Mouse (Mus musculus) stomach, postnatal 0 days (tissue): ENCODE measurements around the gene Mob3b.

Experiments used
- CTCF ChIP-seq: IDR thresholded peaks from 2 replicates; pipeline ENCODE4 v1.5.1; 2016; ENCODE audit warnings: antibody characterized with exemption, low read depth, mild to moderate bottlenecking, moderate library complexity
- EP300 ChIP-seq: optimal IDR thresholded peaks from 2 replicates; pipeline ENCODE3; 2016; ENCODE audit warnings: antibody characterized with exemption

DNA sequence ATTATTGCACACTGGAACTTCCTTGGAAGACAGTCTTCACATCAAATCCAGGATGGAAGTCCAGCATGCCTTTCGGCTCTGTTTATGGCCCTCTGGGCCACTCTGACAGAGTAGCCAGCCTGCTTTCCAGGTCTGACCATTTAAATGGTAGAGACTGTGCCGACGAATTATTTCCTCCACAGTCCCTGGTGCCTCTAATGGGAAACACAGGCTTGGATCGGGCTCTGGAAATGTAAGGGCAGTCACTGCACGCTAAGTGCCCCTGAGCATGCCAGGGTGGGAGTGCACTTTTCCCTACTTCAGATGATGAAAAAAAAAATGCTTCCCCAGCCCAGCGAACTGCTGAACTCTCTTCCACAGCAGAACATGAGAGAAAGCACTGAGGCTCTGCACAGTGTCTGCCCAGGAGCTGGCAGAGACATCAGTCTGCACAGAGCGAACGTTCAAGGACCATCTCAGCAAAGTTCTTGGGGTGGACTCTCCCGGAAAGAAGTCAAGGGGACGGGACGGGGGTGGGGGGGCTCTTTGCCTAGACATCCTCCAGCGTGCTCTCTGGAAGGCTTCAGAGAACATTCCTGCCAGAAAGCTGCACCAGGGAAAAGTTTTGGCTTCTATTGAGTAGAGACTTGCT lies 13.7 kb downstream of the Mob3b start:
- no peak for TF ChIP-seq EP300
- TF ChIP-seq CTCF: no peak
